Mouse (Mus musculus): ENCODE measurements around the gene Mip. TPM values are rescaled to one million over a fixed set of nuclear protein-coding genes. Genes with fewer than 3 reads are reported as not detected.
A peak's percentile ranks its signal among the peaks of the same experiment; 100 is the strongest.
"Not testable (repeated sequence)": the region's sequence is repeated elsewhere in the genome, so short reads cannot be mapped to it uniquely, and the experiment has no call there.

Mip gene
- polyA plus RNA-seq, 1 experiment from 2014 or later: not detected

DNA sequence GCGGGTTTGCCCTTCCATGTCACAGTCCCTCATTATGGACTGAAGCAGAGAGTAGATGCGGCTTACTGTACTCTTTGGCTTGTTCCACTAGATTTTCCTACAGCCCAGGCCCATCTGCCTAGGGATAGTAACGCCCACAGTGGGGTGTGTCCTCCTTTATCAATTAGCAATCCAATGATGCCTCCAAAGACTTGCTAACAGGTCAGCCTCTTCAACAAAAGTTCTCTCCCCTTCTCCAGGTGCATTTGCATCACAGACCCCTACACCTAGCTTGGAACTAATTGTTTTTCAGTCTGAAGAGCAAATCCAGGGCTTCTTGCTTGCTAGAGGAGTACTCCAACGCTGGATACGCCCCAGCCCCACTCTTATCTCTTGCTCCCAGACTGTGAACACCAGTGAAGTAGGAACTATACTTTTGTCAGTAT is 38.4 kb upstream of the Mip start:
- no peak for ATAC-seq (ENCODE audit: insufficient number of reproducible peaks, insufficient read depth, low FRiP score, low read depth)
- H3K27ac ChIP-seq (replicated peaks in 1 of 2; ENCODE audit: control insufficient read depth in 1 of 2, insufficient read depth in 1 of 2, low read depth in 2 of 2, low read length in 2 of 2): no peak overlapping the region
- no peaks in the 10 kb centered on the region for H3K36me3 ChIP-seq (ENCODE audit: control insufficient read depth, insufficient read depth, low read length)
- no peaks in the 10 kb centered on the region for H3K9me3 ChIP-seq (ENCODE audit: control insufficient read depth, low read length)
- H3K9ac ChIP-seq (ENCODE audit: low read length): no peak overlapping the region
- H3K4me3 ChIP-seq (ENCODE audit: control insufficient read depth in 1 of 2, insufficient read depth in 1 of 2, low read depth in 1 of 2, low read length in 2 of 2): no peak overlapping the region
- no peaks in the 10 kb centered on the region for H3K4me1 ChIP-seq (ENCODE audit: control insufficient read depth in 2 of 2, insufficient read depth in 2 of 2, low read length in 2 of 2)
- 45% methylated on average over 5 of the region's 5 CpGs for WGBS
- H3K27me3 ChIP-seq (ENCODE audit: control insufficient read depth, insufficient read depth, low read length): no peaks in the 10 kb centered on the region
- no peak overlapping the region for H3K4me2 ChIP-seq (ENCODE audit: low read length)

DNA sequence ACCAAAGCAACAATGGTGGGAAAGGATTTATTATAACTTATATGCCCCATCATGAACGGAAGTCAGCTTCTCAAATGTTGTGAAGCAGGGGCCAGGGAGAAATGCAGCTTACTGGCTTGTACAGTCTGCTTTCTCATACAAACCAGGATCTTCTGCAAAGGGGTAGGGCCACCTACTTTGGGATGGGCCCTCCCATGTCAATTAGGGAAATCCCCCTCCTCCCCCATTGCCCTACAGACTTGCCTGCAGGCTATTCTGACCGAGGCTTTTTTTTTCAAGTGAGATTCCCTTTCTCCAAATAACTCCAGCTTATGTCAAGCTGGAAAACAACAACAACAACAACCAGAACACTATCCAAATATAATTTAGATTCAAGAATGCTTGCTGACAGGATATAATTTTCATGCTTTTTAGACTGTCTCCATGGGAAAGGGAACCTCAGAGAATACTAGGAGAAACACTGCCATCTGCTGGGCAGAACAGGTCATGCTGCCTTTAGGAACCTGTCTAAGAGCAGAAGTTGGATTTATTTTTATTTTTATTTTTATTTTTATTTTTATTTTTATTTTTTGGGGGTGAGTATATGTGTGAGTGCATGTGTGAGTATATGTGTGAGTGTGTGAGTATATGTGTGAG is 37.3 kb upstream of the Mip start:
- H3K4me3 ChIP-seq (ENCODE audit: control insufficient read depth in 1 of 2, insufficient read depth in 1 of 2, low read depth in 1 of 2, low read length in 2 of 2): no peak overlapping the region
- no peaks in the 10 kb centered on the region for H3K9me3 ChIP-seq (ENCODE audit: control insufficient read depth, low read length)
- H3K9ac ChIP-seq (ENCODE audit: low read length): no peak overlapping the region
- 0 out of 2 replicates have a peak, but pooled peaks cover 3% of the 10 kb centered on the region for H3K27me3 ChIP-seq (ENCODE audit: control insufficient read depth, insufficient read depth, low read length)
- WGBS: 50% methylated on average over 2 of the region's 2 CpGs
- H3K4me2 ChIP-seq (ENCODE audit: low read length): no peak overlapping the region
- no peak for ATAC-seq (ENCODE audit: insufficient number of reproducible peaks, insufficient read depth, low FRiP score, low read depth)
- H3K4me1 ChIP-seq (ENCODE audit: control insufficient read depth in 2 of 2, insufficient read depth in 2 of 2, low read length in 2 of 2): no peaks in the 10 kb centered on the region
- H3K27ac ChIP-seq (replicated peaks in 1 of 2; ENCODE audit: control insufficient read depth in 1 of 2, insufficient read depth in 1 of 2, low read depth in 2 of 2, low read length in 2 of 2): no peak overlapping the region
- no peaks in the 10 kb centered on the region for H3K36me3 ChIP-seq (ENCODE audit: control insufficient read depth, insufficient read depth, low read length)

DNA sequence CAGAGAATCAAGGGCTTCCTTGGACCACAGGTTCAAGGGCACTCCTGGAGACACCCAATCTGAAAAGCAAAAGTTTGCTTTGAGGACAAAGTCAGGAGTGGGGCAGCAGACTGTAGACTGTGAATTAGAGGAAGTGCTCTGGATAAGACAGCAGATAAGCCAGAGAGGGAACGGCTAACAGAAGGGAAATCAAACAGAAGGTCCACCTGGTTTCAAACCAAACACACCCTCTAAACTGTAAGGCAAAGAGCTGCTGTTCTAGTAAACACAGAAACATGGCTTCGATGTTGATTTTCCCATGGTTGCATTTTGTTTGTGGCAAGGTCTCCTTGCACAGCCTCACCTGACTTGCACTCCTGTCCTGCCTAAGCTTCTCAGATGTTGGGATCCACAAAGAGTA is 34.2 kb upstream of the Mip start:
- Histone ChIP-seq H3K4me3 (ENCODE audit: control insufficient read depth in 1 of 2, insufficient read depth in 1 of 2, low read depth in 1 of 2, low read length in 2 of 2) (no peak overlapping the region), H3K9ac (ENCODE audit: low read length) (no peak overlapping the region), H3K4me2 (ENCODE audit: low read length) (no peak overlapping the region), H3K27me3 (ENCODE audit: control insufficient read depth, insufficient read depth, low read length) (peaks cover 18% of the 10 kb centered on the region), H3K27ac (replicated peaks in 1 of 2; ENCODE audit: control insufficient read depth in 1 of 2, insufficient read depth in 1 of 2, low read depth in 2 of 2, low read length in 2 of 2) (no peak overlapping the region), H3K4me1 (ENCODE audit: control insufficient read depth in 2 of 2, insufficient read depth in 2 of 2, low read length in 2 of 2) (peaks cover 4 to 5% of the 10 kb centered on the region in 2 experiments; a peak in 1 of 4 replicates), H3K36me3 (ENCODE audit: control insufficient read depth, insufficient read depth, low read length) (no peaks in the 10 kb centered on the region), H3K9me3 (ENCODE audit: control insufficient read depth, low read length) (no peaks in the 10 kb centered on the region)
- ATAC-seq (ENCODE audit: insufficient number of reproducible peaks, insufficient read depth, low FRiP score, low read depth): no peak
- 47% methylated on average over 2 of the region's 2 CpGs for WGBS

DNA sequence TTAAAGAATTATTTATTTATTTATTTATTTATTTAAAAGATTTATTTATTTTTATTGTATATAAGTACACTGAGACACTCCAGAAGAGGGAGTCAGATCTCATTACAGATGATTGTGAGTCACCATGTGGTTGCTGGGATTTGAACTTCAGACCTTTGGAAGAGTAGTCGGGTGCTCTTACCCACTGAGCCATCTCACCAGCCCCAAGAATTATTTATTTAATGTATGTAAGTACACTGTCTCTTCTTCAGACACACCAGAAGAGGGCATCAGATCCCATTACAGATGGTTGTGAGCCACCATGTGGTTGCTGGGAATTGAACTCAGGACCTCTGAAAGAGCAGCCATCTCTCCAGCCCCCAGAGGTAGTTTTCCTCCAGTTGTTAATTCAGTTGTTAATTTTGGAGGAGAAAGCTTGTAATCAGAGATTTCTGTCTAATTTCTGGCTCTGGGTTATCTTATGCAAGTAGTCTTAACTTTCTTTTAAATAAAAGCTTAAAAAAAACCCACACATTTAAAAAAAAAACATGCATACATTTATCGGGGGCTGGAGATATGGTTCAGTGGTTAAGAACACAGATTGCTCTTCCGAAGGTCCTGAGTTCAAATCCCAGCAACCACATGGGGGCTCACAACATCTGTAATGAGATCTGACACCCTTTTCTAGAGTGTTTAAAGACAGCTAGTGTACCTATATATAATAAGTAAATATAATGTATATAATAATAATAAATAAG is 33.4 kb upstream of the Mip start:
- not testable (repeated sequence) for H3K9ac ChIP-seq (ENCODE audit: low read length); H3K36me3 ChIP-seq (ENCODE audit: control insufficient read depth, insufficient read depth, low read length); H3K9me3 ChIP-seq (ENCODE audit: control insufficient read depth, low read length); ATAC-seq (ENCODE audit: insufficient number of reproducible peaks, insufficient read depth, low FRiP score, low read depth); H3K27ac ChIP-seq (replicated peaks in 1 of 2; ENCODE audit: control insufficient read depth in 1 of 2, insufficient read depth in 1 of 2, low read depth in 2 of 2, low read length in 2 of 2); H3K4me1 ChIP-seq (ENCODE audit: control insufficient read depth in 2 of 2, insufficient read depth in 2 of 2, low read length in 2 of 2); H3K4me3 ChIP-seq (ENCODE audit: control insufficient read depth in 1 of 2, insufficient read depth in 1 of 2, low read depth in 1 of 2, low read length in 2 of 2); H3K4me2 ChIP-seq (ENCODE audit: low read length)
- 93% methylated on average over 3 of the region's 3 CpGs for WGBS
- H3K27me3 ChIP-seq (ENCODE audit: control insufficient read depth, insufficient read depth, low read length): peaks cover 18% of the 10 kb centered on the region

DNA sequence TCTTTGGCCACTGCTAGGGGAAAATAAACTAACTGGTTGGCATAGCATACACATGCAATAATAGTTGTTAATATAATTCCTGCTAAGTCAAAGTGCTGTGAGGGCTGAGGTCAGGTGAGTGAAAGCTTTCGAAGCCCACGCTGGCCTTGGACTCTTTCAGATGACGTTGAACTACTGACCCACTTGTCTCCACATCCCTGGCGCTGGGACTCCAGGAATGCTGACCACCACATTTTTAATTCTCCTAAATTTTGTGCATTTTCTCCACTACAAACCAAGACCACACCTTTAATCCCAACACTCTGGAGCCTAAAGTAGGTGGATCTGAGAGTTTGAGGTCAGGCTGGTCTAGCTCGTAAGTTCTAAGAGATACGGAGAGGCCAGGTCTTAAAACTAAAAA is 32.5 kb upstream of the Mip start:
- WGBS: 94% methylated on average over 6 of the region's 6 CpGs
- no peak overlapping the region for H3K27ac ChIP-seq (replicated peaks in 1 of 2; ENCODE audit: control insufficient read depth in 1 of 2, insufficient read depth in 1 of 2, low read depth in 2 of 2, low read length in 2 of 2)

DNA sequence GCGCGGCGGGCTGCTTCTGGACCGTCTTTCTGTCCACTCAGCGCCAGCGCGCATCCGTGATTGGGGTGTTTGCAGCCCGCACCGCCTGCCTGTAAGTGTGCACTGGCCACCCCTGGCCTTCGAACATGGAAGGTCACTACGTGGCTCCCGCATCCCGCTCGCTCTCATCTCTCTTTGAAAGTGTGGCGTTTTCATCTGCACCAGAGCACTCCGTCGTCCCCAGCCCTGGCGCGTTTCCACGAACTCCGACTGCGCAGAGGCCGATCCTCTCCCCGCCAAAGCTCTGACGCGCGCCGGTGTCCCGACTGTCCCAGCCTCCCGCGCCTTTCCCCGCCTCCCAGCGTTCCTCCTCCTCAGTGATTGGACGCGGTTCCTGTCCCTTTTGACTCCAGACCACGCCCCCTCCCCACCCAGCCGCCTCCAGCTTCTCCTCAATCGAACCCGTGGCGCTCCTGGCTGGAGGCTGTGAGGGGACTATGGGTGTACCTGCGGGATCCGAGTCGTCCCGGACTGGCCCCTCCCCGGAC is 31.6 kb upstream of the Mip start, which contains the start of gene Gls2:
TSS of gene Gls2 (plus strand) at position 434 of the 527 bp plus-strand sequence.
- Histone ChIP-seq H3K4me1 (ENCODE audit: control insufficient read depth in 2 of 2, insufficient read depth in 2 of 2, low read length in 2 of 2) (peaks cover 4 to 5% of the 10 kb centered on the region in 2 experiments; a peak in 1 of 4 replicates), H3K27ac (replicated peaks in 1 of 2; ENCODE audit: control insufficient read depth in 1 of 2, insufficient read depth in 1 of 2, low read depth in 2 of 2, low read length in 2 of 2) (peak within 1 kb of the TSS; percentile 50 to 54; a peak in 3 of 4 replicates), H3K27me3 (ENCODE audit: control insufficient read depth, insufficient read depth, low read length) (peaks cover 18% of the 10 kb centered on the region), H3K4me2 (ENCODE audit: low read length) (peak within 1 kb of the TSS; percentile 80), H3K4me3 (ENCODE audit: control insufficient read depth in 1 of 2, insufficient read depth in 1 of 2, low read depth in 1 of 2, low read length in 2 of 2) (peak within 1 kb of the TSS; percentile 52 to 63), H3K9me3 (ENCODE audit: control insufficient read depth, low read length) (no peaks in the 10 kb centered on the region), H3K9ac (ENCODE audit: low read length) (peak within 1 kb of the TSS; percentile 74), H3K36me3 (ENCODE audit: control insufficient read depth, insufficient read depth, low read length) (no peaks in the 10 kb centered on the region)
- under 1% methylated on average over 46 of the region's 46 CpGs for WGBS
- ATAC-seq (ENCODE audit: insufficient number of reproducible peaks, insufficient read depth, low FRiP score, low read depth): peak; percentile 95

More for the DNA sequence above, 32.5 kb upstream of the Mip start:
- peaks cover 18% of the 10 kb centered on the region for H3K27me3 ChIP-seq (ENCODE audit: control insufficient read depth, insufficient read depth, low read length)
- H3K9me3 ChIP-seq (ENCODE audit: control insufficient read depth, low read length): no peaks in the 10 kb centered on the region
- H3K4me2 ChIP-seq (ENCODE audit: low read length): no peak overlapping the region
- no peaks in the 10 kb centered on the region for H3K36me3 ChIP-seq (ENCODE audit: control insufficient read depth, insufficient read depth, low read length)
- H3K9ac ChIP-seq (ENCODE audit: low read length): no peak overlapping the region
- peaks cover 4 to 5% of the 10 kb centered on the region in 2 experiments; a peak in 1 of 4 replicates for H3K4me1 ChIP-seq (ENCODE audit: control insufficient read depth in 2 of 2, insufficient read depth in 2 of 2, low read length in 2 of 2)
- H3K4me3 ChIP-seq (ENCODE audit: control insufficient read depth in 1 of 2, insufficient read depth in 1 of 2, low read depth in 1 of 2, low read length in 2 of 2): no peak overlapping the region
- ATAC-seq (ENCODE audit: insufficient number of reproducible peaks, insufficient read depth, low FRiP score, low read depth): no peak

DNA sequence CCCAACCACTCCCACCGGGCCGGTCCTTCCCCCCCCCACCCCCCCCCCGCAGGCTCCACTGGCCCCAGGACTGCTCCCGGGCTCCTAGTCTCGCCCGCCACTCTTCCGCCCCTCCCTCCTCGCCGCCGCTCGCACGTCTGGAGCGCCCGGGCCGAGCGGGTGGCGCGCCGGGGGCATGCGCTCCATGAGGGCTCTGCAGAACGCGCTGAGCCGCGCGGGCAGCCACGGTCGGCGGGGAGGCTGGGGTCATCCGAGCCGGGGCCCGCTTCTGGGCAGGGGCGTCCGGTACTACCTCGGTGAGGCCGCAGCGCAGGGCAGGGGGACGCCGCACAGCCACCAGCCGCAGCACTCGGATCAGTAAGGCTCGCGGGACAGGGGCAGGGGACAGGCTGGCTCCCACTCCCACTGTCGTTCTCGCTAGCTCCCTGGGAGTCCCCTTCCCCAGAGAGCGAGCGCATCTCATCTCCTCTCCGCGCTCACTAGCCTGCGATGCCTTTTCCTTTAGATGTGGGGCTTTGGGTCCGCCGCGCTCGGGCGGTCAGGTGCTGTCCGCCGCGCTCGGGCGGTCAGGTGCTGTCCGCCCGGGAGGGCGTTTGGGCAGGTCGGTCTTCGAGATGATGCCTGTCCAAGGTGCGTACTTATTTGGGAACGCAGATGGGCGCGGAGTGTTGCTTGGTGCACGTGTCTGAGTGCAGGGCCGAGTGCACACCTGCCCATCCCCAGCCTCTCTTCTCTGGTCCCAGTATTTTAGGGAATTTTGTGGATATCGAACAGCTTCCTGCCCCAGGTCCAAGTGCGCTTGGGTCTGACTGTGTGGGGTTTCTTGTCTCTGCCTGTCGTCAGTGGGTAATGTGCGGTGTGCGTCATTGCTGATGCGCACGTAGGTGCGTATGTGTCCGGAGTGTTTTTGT is 30.8 kb upstream of the Mip start:
- 1% methylated on average over 76 of the region's 79 CpGs for WGBS
- H3K36me3 ChIP-seq (ENCODE audit: control insufficient read depth, insufficient read depth, low read length): no peaks in the 10 kb centered on the region
- ATAC-seq (ENCODE audit: insufficient number of reproducible peaks, insufficient read depth, low FRiP score, low read depth): peak; percentile 87
- H3K27me3 ChIP-seq (ENCODE audit: control insufficient read depth, insufficient read depth, low read length): peaks cover 18% of the 10 kb centered on the region
- H3K4me3 ChIP-seq (ENCODE audit: control insufficient read depth in 1 of 2, insufficient read depth in 1 of 2, low read depth in 1 of 2, low read length in 2 of 2): peak overlapping the region; percentile 52 to 63
- H3K4me1 ChIP-seq (ENCODE audit: control insufficient read depth in 2 of 2, insufficient read depth in 2 of 2, low read length in 2 of 2): peaks cover 4 to 5% of the 10 kb centered on the region in 2 experiments; a peak in 1 of 4 replicates
- H3K9me3 ChIP-seq (ENCODE audit: control insufficient read depth, low read length): no peaks in the 10 kb centered on the region
- no peak overlapping the region for H3K27ac ChIP-seq (replicated peaks in 1 of 2; ENCODE audit: control insufficient read depth in 1 of 2, insufficient read depth in 1 of 2, low read depth in 2 of 2, low read length in 2 of 2)
- peak overlapping the region; percentile 65 for H3K9ac ChIP-seq (ENCODE audit: low read length)
- peak overlapping the region; percentile 80 for H3K4me2 ChIP-seq (ENCODE audit: low read length)
